Mouse (Mus musculus): Measurements from ENCODE around the gene Drg1. TPM values are rescaled to one million over a fixed set of nuclear protein-coding genes. Genes with fewer than 3 reads are reported as not detected.

Drg1 gene
- polyA plus RNA-seq, 1 experiment from 2014 or later = 194 TPM

GRCm38 (mm10) chr11:3291311-3292061, 25.3 kb upstream of the Drg1 start:
- Histone ChIP-seq H3K9me3 (ENCODE audit: control insufficient read depth, low read length) (no peaks in the 10 kb centered on the region), H3K4me2 (ENCODE audit: low read depth, low read length) (peak overlapping the region; percentile 98), H3K9ac (ENCODE audit: low read depth, low read length) (peak overlapping the region; percentile 99), H3K4me1 (ENCODE audit: control insufficient read depth, insufficient read depth, low read length) (peaks cover 41% of the 10 kb centered on the region), H3K36me3 (ENCODE audit: control insufficient read depth, insufficient read depth, low read length) (peaks cover 14% of the 10 kb centered on the region), H3K4me3 (ENCODE audit: low read length) (peak overlapping the region; percentile 87), H3K27ac (ENCODE audit: low read length) (peak overlapping the region; percentile 100), H3K27me3 (replicated peaks; ENCODE audit: control insufficient read depth, insufficient read depth, low read length) (no peaks in the 10 kb centered on the region)
- 1% methylated on average over 26 of the region's 26 CpGs for WGBS
- ATAC-seq = no peak

- H3K27me3 ChIP-seq (replicated peaks; ENCODE audit: control insufficient read depth, insufficient read depth, low read length) = no peaks in the 10 kb centered on the region
- H3K36me3 ChIP-seq (ENCODE audit: control insufficient read depth, insufficient read depth, low read length) = peaks cover 11% of the 10 kb centered on the region; the same call in 1 of the 2 replicates
- H3K4me3 ChIP-seq (ENCODE audit: low read length) = peak overlapping the region; percentile 87
- ATAC-seq = peak; percentile 1
- peak overlapping the region; percentile 100 for H3K27ac ChIP-seq (ENCODE audit: low read length)
- no peaks in the 10 kb centered on the region for H3K9me3 ChIP-seq (ENCODE audit: control insufficient read depth, low read length)
- under 1% methylated on average over 50 of the region's 50 CpGs for WGBS
- H3K4me1 ChIP-seq (ENCODE audit: control insufficient read depth, insufficient read depth, low read length) = peaks cover 34% of the 10 kb centered on the region
- H3K9ac ChIP-seq (ENCODE audit: low read depth, low read length) = peak overlapping the region; percentile 99
- H3K4me2 ChIP-seq (ENCODE audit: low read depth, low read length) = peak overlapping the region; percentile 98
Measured at GRCm38 (mm10) chr11:3290640-3291310, 24.6 kb upstream of the Drg1 start.

DNA sequence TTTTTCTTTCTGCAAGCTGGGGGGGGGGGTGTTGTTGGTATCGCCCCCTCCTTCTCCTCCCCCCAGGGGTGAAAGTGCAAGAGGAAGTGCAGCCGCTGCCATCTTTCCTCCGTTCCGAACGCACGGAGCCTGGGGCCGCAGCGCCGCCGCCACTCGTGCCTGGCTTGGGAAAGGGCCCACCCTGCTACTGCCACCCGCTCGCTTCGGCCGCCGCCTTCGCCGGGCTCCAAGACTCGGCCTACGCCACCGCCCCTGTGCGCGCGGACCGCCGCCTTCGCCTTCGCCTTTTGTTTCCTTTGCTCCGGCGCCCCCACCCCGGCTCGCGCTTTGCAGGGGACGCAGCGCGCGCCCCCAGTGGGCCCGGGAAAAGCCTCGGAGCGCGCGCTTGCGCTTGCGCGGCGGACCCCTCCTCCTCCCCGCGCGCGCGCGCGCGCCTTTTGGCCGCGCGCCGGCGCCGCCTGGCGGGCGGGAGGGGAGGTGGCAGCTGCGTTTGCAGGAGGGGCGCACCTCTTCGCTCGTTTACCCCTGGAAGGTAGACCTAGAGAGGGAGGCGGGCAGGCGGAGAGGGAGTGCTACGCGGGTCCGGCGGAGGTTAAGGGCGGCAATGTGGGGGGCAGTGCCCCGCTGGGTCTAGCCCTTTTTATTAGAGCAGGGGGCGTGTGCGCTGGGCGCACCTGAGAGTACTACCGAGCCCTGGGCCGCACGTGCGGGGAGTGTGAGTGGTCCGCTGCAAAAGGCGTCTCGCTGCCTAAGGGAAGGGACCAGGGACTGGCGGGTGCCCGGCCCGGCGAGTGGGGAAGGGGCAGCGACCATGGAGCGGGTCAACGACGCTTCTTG, 23.8 kb upstream of the Drg1 start:
- Histone ChIP-seq H3K4me3 (ENCODE audit: low read length) (peak overlapping the region; percentile 87), H3K9ac (ENCODE audit: low read depth, low read length) (peak overlapping the region; percentile 99), H3K4me2 (ENCODE audit: low read depth, low read length) (peak overlapping the region; percentile 98), H3K4me1 (ENCODE audit: control insufficient read depth, insufficient read depth, low read length) (peaks cover 29% of the 10 kb centered on the region), H3K36me3 (ENCODE audit: control insufficient read depth, insufficient read depth, low read length) (peaks cover 10% of the 10 kb centered on the region; the same call in 1 of the 2 replicates), H3K27me3 (replicated peaks; ENCODE audit: control insufficient read depth, insufficient read depth, low read length) (no peaks in the 10 kb centered on the region), H3K27ac (ENCODE audit: low read length) (peak overlapping the region; percentile 100), H3K9me3 (ENCODE audit: control insufficient read depth, low read length) (no peaks in the 10 kb centered on the region)
- under 1% methylated on average over 82 of the region's 92 CpGs for WGBS
- peak; percentile 63 for ATAC-seq

- peak; percentile 77 for ATAC-seq
- peaks cover 25% of the 10 kb centered on the region for H3K4me1 ChIP-seq (ENCODE audit: control insufficient read depth, insufficient read depth, low read length)
- WGBS = 0% methylated on average over 35 of the region's 40 CpGs
Measured at GRCm38 (mm10) chr11:3289302-3289802, 23.1 kb upstream of the Drg1 start.

GRCm38 (mm10) chr11:3288521-3289301, 22.5 kb upstream of the Drg1 start, which contains the start of gene Patz1:
Gene Patz1, plus strand, starts transcription at chr11:3288874.
- peak; percentile 32 for ATAC-seq
- Histone ChIP-seq H3K27ac (ENCODE audit: low read length) (peak within 1 kb of the TSS; percentile 100), H3K36me3 (ENCODE audit: control insufficient read depth, insufficient read depth, low read length) (no peaks in the 10 kb centered on the region), H3K4me1 (ENCODE audit: control insufficient read depth, insufficient read depth, low read length) (peaks cover 18% of the 10 kb centered on the region), H3K27me3 (replicated peaks; ENCODE audit: control insufficient read depth, insufficient read depth, low read length) (no peaks in the 10 kb centered on the region), H3K4me3 (ENCODE audit: low read length) (peak within 1 kb of the TSS; percentile 87), H3K9me3 (ENCODE audit: control insufficient read depth, low read length) (no peaks in the 10 kb centered on the region), H3K4me2 (ENCODE audit: low read depth, low read length) (peak within 1 kb of the TSS; percentile 98), H3K9ac (ENCODE audit: low read depth, low read length) (peak within 1 kb of the TSS; percentile 99)
- under 1% methylated on average over 41 of the region's 41 CpGs for WGBS

More at GRCm38 (mm10) chr11:3289302-3289802, 23.1 kb upstream of the Drg1 start:
- Histone ChIP-seq H3K9me3 (ENCODE audit: control insufficient read depth, low read length) (no peaks in the 10 kb centered on the region), H3K4me3 (ENCODE audit: low read length) (peak overlapping the region; percentile 87), H3K4me2 (ENCODE audit: low read depth, low read length) (peak overlapping the region; percentile 98), H3K27me3 (replicated peaks; ENCODE audit: control insufficient read depth, insufficient read depth, low read length) (no peaks in the 10 kb centered on the region), H3K36me3 (ENCODE audit: control insufficient read depth, insufficient read depth, low read length) (peaks cover 5% of the 10 kb centered on the region; the same call in 1 of the 2 replicates), H3K27ac (ENCODE audit: low read length) (peak overlapping the region; percentile 100), H3K9ac (ENCODE audit: low read depth, low read length) (peak overlapping the region; percentile 99)

DNA sequence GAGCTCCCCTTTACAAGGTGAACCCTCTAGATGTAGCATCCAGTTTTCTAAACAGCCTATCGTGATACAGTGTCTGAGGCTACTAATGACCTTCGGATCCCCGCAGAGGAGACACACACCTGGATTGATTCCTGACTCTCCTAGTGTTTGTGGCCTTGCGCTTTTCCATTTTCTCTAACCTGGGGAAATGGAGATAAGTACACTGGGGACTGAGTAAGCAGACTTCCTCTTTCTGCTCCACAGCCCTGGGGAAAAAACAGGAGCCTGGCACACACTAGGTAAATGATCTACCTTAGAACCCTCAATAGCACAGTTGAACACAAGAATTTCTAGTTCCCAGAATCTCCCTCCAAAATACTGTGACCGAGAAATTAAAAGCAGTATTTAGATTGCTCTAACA, 21.7 kb upstream of the Drg1 start:
- Histone ChIP-seq H3K4me1 (ENCODE audit: control insufficient read depth, insufficient read depth, low read length) (peaks cover 10% of the 10 kb centered on the region), H3K4me3 (ENCODE audit: low read length) (no peak overlapping the region), H3K27ac (ENCODE audit: low read length) (no peak overlapping the region), H3K9ac (ENCODE audit: low read depth, low read length) (peak overlapping the region; percentile 99), H3K27me3 (replicated peaks; ENCODE audit: control insufficient read depth, insufficient read depth, low read length) (no peaks in the 10 kb centered on the region), H3K4me2 (ENCODE audit: low read depth, low read length) (peak overlapping the region; percentile 98), H3K36me3 (ENCODE audit: control insufficient read depth, insufficient read depth, low read length) (no peaks in the 10 kb centered on the region), H3K9me3 (ENCODE audit: control insufficient read depth, low read length) (no peaks in the 10 kb centered on the region)
- no peak for ATAC-seq
- 54% methylated on average over 5 of the region's 5 CpGs for WGBS

GRCm38 (mm10) chr11:3287131-3287530, 20.9 kb upstream of the Drg1 start:
- H3K27ac ChIP-seq (ENCODE audit: low read length) = no peak overlapping the region
- no peak overlapping the region for H3K4me2 ChIP-seq (ENCODE audit: low read depth, low read length)
- 0 out of 2 replicates have a peak, but pooled peaks cover 5% of the 10 kb centered on the region for H3K4me1 ChIP-seq (ENCODE audit: control insufficient read depth, insufficient read depth, low read length)
- H3K9ac ChIP-seq (ENCODE audit: low read depth, low read length) = no peak overlapping the region
- H3K4me3 ChIP-seq (ENCODE audit: low read length) = no peak overlapping the region
- H3K27me3 ChIP-seq (replicated peaks; ENCODE audit: control insufficient read depth, insufficient read depth, low read length) = no peaks in the 10 kb centered on the region
- no peak for ATAC-seq
- 30% methylated on average over 6 of the region's 6 CpGs for whole genome bisulfite sequencing
- no peaks in the 10 kb centered on the region for H3K9me3 ChIP-seq (ENCODE audit: control insufficient read depth, low read length)
- no peaks in the 10 kb centered on the region for H3K36me3 ChIP-seq (ENCODE audit: control insufficient read depth, insufficient read depth, low read length)

GRCm38 (mm10) chr11:3285940-3286339, 19.7 kb upstream of the Drg1 start:
- Histone ChIP-seq H3K4me2 (ENCODE audit: low read depth, low read length) (no peak overlapping the region), H3K9me3 (ENCODE audit: control insufficient read depth, low read length) (peaks cover 9% of the 10 kb centered on the region; the same call in 1 of the 2 replicates), H3K27ac (ENCODE audit: low read length) (no peak overlapping the region), H3K36me3 (ENCODE audit: control insufficient read depth, insufficient read depth, low read length) (no peaks in the 10 kb centered on the region), H3K9ac (ENCODE audit: low read depth, low read length) (no peak overlapping the region), H3K4me1 (ENCODE audit: control insufficient read depth, insufficient read depth, low read length) (0 out of 2 replicates have a peak, but pooled peaks cover 5% of the 10 kb centered on the region), H3K4me3 (ENCODE audit: low read length) (no peak overlapping the region), H3K27me3 (replicated peaks; ENCODE audit: control insufficient read depth, insufficient read depth, low read length) (no peaks in the 10 kb centered on the region)
- no peak for ATAC-seq
- WGBS = 91% methylated on average over 3 of the region's 3 CpGs

Measured in intestine, embryonic 16.5 days (tissue).